Mouse (Mus musculus): ENCODE results near the gene Dnaic1.

Gene Dnaic1

GRCm38 (mm10) chr4:41634631-41635030 is 65.1 kb downstream of the Dnaic1 start:
- no peak for DNase-seq (ENCODE audit: low read depth, low spot score)

GRCm38 (mm10) chr4:41635224-41635623 is 65.6 kb downstream of the Dnaic1 start:
- DNase-seq (ENCODE audit: low read depth, low spot score), result no peak

- no peak for DNase-seq (ENCODE audit: low read depth, low spot score)
These were observed 66.3 kb downstream of the Dnaic1 start for GRCm38 (mm10) chr4:41635906-41636305.

- no peak for DNase-seq (ENCODE audit: low read depth, low spot score)
These were observed 66.8 kb downstream of the Dnaic1 start for GRCm38 (mm10) chr4:41636366-41636765.

GRCm38 (mm10) chr4:41636882-41637635 is 67.5 kb downstream of the Dnaic1 start:
- DNase-seq (ENCODE audit: low read depth, low spot score), result no peak

GRCm38 (mm10) chr4:41638186-41638731 is 68.7 kb downstream of the Dnaic1 start:
- DNase-seq (ENCODE audit: low read depth, low spot score), result no peak

- DNase-seq (ENCODE audit: low read depth, low spot score), result no peak
These were observed 69.2 kb downstream of the Dnaic1 start for GRCm38 (mm10) chr4:41638828-41639213.

GRCm38 (mm10) chr4:41639214-41639841 is 69.8 kb downstream of the Dnaic1 start:
- peak; percentile 21 for DNase-seq (ENCODE audit: low read depth, low spot score)

- DNase-seq (ENCODE audit: low read depth, low spot score), result peak; percentile 89
These were observed 70.4 kb downstream of the Dnaic1 start, which contains the start of gene Enho for GRCm38 (mm10) chr4:41639913-41640507. TSS of gene Enho (minus strand) at chr4:41640324.

- DNase-seq (ENCODE audit: low read depth, low spot score), result no peak
These were observed 71.7 kb downstream of the Dnaic1 start for GRCm38 (mm10) chr4:41641199-41641822.

- no peak for DNase-seq (ENCODE audit: low read depth, low spot score)
These were observed 75.9 kb downstream of the Dnaic1 start for GRCm38 (mm10) chr4:41645488-41645887.

- no peak for DNase-seq (ENCODE audit: low read depth, low spot score)
These were observed 78.6 kb downstream of the Dnaic1 start for GRCm38 (mm10) chr4:41648157-41648556.

GRCm38 (mm10) chr4:41648627-41649026 is 79.1 kb downstream of the Dnaic1 start:
- no peak for DNase-seq (ENCODE audit: low read depth, low spot score)

GRCm38 (mm10) chr4:41653296-41653695 is 83.7 kb downstream of the Dnaic1 start:
- DNase-seq (ENCODE audit: low read depth, low spot score), result peak; percentile 46

- no peak for DNase-seq (ENCODE audit: low read depth, low spot score)
These were observed 84.2 kb downstream of the Dnaic1 start for GRCm38 (mm10) chr4:41653730-41654129.

GRCm38 (mm10) chr4:41654217-41654616 is 84.6 kb downstream of the Dnaic1 start:
- no peak for DNase-seq (ENCODE audit: low read depth, low spot score)

GRCm38 (mm10) chr4:41655525-41655924 is 86.0 kb downstream of the Dnaic1 start:
- DNase-seq (ENCODE audit: low read depth, low spot score), result no peak

GRCm38 (mm10) chr4:41658566-41659384 is 89.2 kb downstream of the Dnaic1 start:
- no peak for DNase-seq (ENCODE audit: low read depth, low spot score)

GRCm38 (mm10) chr4:41659556-41659955 is 90.0 kb downstream of the Dnaic1 start:
- DNase-seq (ENCODE audit: low read depth, low spot score), result no peak

GRCm38 (mm10) chr4:41660851-41661430 is 91.4 kb downstream of the Dnaic1 start:
- no peak for DNase-seq (ENCODE audit: low read depth, low spot score)

- no peak for DNase-seq (ENCODE audit: low read depth, low spot score)
These were observed 93.1 kb downstream of the Dnaic1 start for GRCm38 (mm10) chr4:41662723-41663122.

Data from CD4-positive helper T cell, adult 2 months (primary cell).